Mouse (Mus musculus) myocyte (in vitro differentiated cells): ENCODE measurements around the gene Ksr2.

Experiments used
- CEBPB ChIP-seq: IDR thresholded peaks from 2 replicates; pipeline ENCODE4 v1.6.1; 2011; ENCODE audit warnings: mild to moderate bottlenecking, moderate library complexity; ENCODE audit not compliant: poor library complexity, insufficient read depth, severe bottlenecking
- E2F4 ChIP-seq: IDR thresholded peaks from one replicate; pipeline ENCODE4 v1.6.1; 2011; ENCODE audit warnings: mild to moderate bottlenecking, control low read depth, moderate library complexity; ENCODE audit not compliant: insufficient read depth
- MYOG ChIP-seq, 3 experiments: IDR thresholded peaks; one replicate each; pipeline ENCODE4 v1.6.1; 2011; ENCODE audit warnings: control low read depth in 2 of 3, low read depth in 2 of 3, mild to moderate bottlenecking in 2 of 3; ENCODE audit not compliant: insufficient read length in 2 of 3, control insufficient read depth in 1 of 3, insufficient read depth in 1 of 3
- POLR2A ChIP-seq: IDR thresholded peaks from one replicate; pipeline ENCODE4 v1.6.1; 2011; ENCODE audit warnings: low read depth, mild to moderate bottlenecking, control low read depth, moderate library complexity; ENCODE audit not compliant: insufficient read length
- POLR2AphosphoS2 ChIP-seq: IDR thresholded peaks from one replicate; pipeline ENCODE4 v1.6.1; 2011; ENCODE audit warnings: low read depth, control low read depth; ENCODE audit not compliant: insufficient read length
- SRF ChIP-seq: IDR thresholded peaks from one replicate; pipeline ENCODE4 v1.6.1; 2011; ENCODE audit warnings: low read depth; ENCODE audit not compliant: control insufficient read depth, insufficient read length
- USF1 ChIP-seq: IDR thresholded peaks from one replicate; pipeline ENCODE4 v1.6.1; 2011; ENCODE audit warnings: low read depth, mild to moderate bottlenecking, control low read depth, moderate library complexity

- TF ChIP-seq POLR2A, result no peak
- no peak for TF ChIP-seq CEBPB
- no peak for TF ChIP-seq POLR2AphosphoS2
- no peak for TF ChIP-seq E2F4
- no peak for TF ChIP-seq USF1
- no peak for TF ChIP-seq MYOG (IDR thresholded peaks at IDR 0.05; ENCODE audit: control insufficient read depth in 1 of 3, insufficient read depth in 1 of 3, insufficient read length in 2 of 3, low read depth in 2 of 3)
- TF ChIP-seq SRF, result no peak
Observed at GRCm38 (mm10) chr5:117521156-117521555, 107.4 kb downstream of the Ksr2 start.
